Mouse (Mus musculus): ENCODE results near the gene Zp3. TPM values are rescaled to one million over a fixed set of nuclear protein-coding genes. Genes with fewer than 3 reads are reported as not detected.
A peak's percentile ranks its signal among the peaks of the same experiment; 100 is the strongest.

The Zp3 gene
- polyA plus RNA-seq, 2 experiments, result 0.37 to 0.38 TPM

- peak; percentile 92; the same call in 1 of the 2 replicates for TF ChIP-seq POLR2A (IDR thresholded peaks at IDR 0.05; ENCODE audit: borderline replicate concordance, extremely low read depth, insufficient read depth, insufficient read length)
- H3K4me2 ChIP-seq (replicated peaks; ENCODE audit: low read depth, low read length, severe bottlenecking), result peak within 1 kb of the TSS; percentile 62
- H3K36me3 ChIP-seq (ENCODE audit: control insufficient read depth, insufficient read depth, low read length), result peaks cover 23% of the 10 kb centered on the region
- no peaks in the 10 kb centered on the region for H3K27me3 ChIP-seq (ENCODE audit: control insufficient read depth, insufficient read depth, low read length)
- H3K9ac ChIP-seq (ENCODE audit: low read depth, low read length, severe bottlenecking), result peak within 1 kb of the TSS; percentile 72
- WGBS, result under 1% methylated on average over 41 of the region's 48 CpGs
- peaks cover 14% of the 10 kb centered on the region; the same call in 1 of the 2 replicates for H3K4me1 ChIP-seq (ENCODE audit: control insufficient read depth, insufficient read depth, low read length)
- peak within 1 kb of the TSS; percentile 88 for H3K4me3 ChIP-seq (replicated peaks; ENCODE audit: low read length)
- peak; percentile 97 for DNase-seq (ENCODE audit: low spot score)
- ATAC-seq (ENCODE audit: low FRiP score, low read depth), result peak; percentile 94
- H3K9me3 ChIP-seq (ENCODE audit: control insufficient read depth, low read length), result no peaks in the 10 kb centered on the region
- peak within 1 kb of the TSS; percentile 87 for H3K27ac ChIP-seq (replicated peaks; ENCODE audit: low read depth, low read length)
Observed at GRCm38 (mm10) chr5:135934481-135935175, 45.3 kb upstream of the Zp3 start, which contains the start of gene Ywhag. Gene Ywhag (minus strand): TSS chr5:135934616.

- H3K27ac ChIP-seq (replicated peaks; ENCODE audit: low read depth, low read length), result peak overlapping the region; percentile 87
- ATAC-seq (ENCODE audit: low FRiP score, low read depth), result peak; percentile 0; the same call in 1 of the 2 replicates
- WGBS, result 55% methylated on average over 7 of the region's 7 CpGs
Observed at GRCm38 (mm10) chr5:135935176-135935523, 44.7 kb upstream of the Zp3 start.

GRCm38 (mm10) chr5:135935641-135936190 lies 44.2 kb upstream of the Zp3 start:
- H3K4me2 ChIP-seq (replicated peaks; ENCODE audit: low read depth, low read length, severe bottlenecking), result 0 out of 2 replicates have a peak overlapping the region, but pooled peaks have one; percentile 42
- ATAC-seq (ENCODE audit: low FRiP score, low read depth), result no peak
- no peak for TF ChIP-seq POLR2A (IDR thresholded peaks at IDR 0.05; ENCODE audit: borderline replicate concordance, extremely low read depth, insufficient read depth, insufficient read length)

More at GRCm38 (mm10) chr5:135935176-135935523, 44.7 kb upstream of the Zp3 start:
- no peaks in the 10 kb centered on the region for H3K9me3 ChIP-seq (ENCODE audit: control insufficient read depth, low read length)
- peak overlapping the region; percentile 72; the same call in 1 of the 2 replicates for H3K9ac ChIP-seq (ENCODE audit: low read depth, low read length, severe bottlenecking)
- peaks cover 17% of the 10 kb centered on the region for H3K36me3 ChIP-seq (ENCODE audit: control insufficient read depth, insufficient read depth, low read length)
- no peaks in the 10 kb centered on the region for H3K27me3 ChIP-seq (ENCODE audit: control insufficient read depth, insufficient read depth, low read length)
- peak overlapping the region; percentile 88 for H3K4me3 ChIP-seq (replicated peaks; ENCODE audit: low read length)
- no peak for DNase-seq (ENCODE audit: low spot score)
- peaks cover 14% of the 10 kb centered on the region; the same call in 1 of the 2 replicates for H3K4me1 ChIP-seq (ENCODE audit: control insufficient read depth, insufficient read depth, low read length)
- H3K4me2 ChIP-seq (replicated peaks; ENCODE audit: low read depth, low read length, severe bottlenecking), result peak overlapping the region; percentile 42
- TF ChIP-seq POLR2A (IDR thresholded peaks at IDR 0.05; ENCODE audit: borderline replicate concordance, extremely low read depth, insufficient read depth, insufficient read length), result no peak

GRCm38 (mm10) chr5:135940587-135940986 lies 39.3 kb upstream of the Zp3 start:
- Histone ChIP-seq H3K36me3 (ENCODE audit: control insufficient read depth, insufficient read depth, low read length) (no peaks in the 10 kb centered on the region), H3K9me3 (ENCODE audit: control insufficient read depth, low read length) (no peaks in the 10 kb centered on the region), H3K4me1 (ENCODE audit: control insufficient read depth, insufficient read depth, low read length) (no peaks in the 10 kb centered on the region), H3K27ac (replicated peaks; ENCODE audit: low read depth, low read length) (no peak overlapping the region), H3K4me2 (replicated peaks; ENCODE audit: low read depth, low read length, severe bottlenecking) (no peak overlapping the region), H3K4me3 (replicated peaks; ENCODE audit: low read length) (no peak overlapping the region), H3K9ac (ENCODE audit: low read depth, low read length, severe bottlenecking) (no peak overlapping the region), H3K27me3 (ENCODE audit: control insufficient read depth, insufficient read depth, low read length) (no peaks in the 10 kb centered on the region)
- DNase-seq (ENCODE audit: low spot score), result no peak
- no peak for TF ChIP-seq POLR2A (IDR thresholded peaks at IDR 0.05; ENCODE audit: borderline replicate concordance, extremely low read depth, insufficient read depth, insufficient read length)
- WGBS, result 44% methylated on average over 5 of the region's 5 CpGs
- ATAC-seq (ENCODE audit: low FRiP score, low read depth), result no peak

More at GRCm38 (mm10) chr5:135935641-135936190, 44.2 kb upstream of the Zp3 start:
- Histone ChIP-seq H3K27ac (replicated peaks; ENCODE audit: low read depth, low read length) (no peak overlapping the region), H3K4me1 (ENCODE audit: control insufficient read depth, insufficient read depth, low read length) (peaks cover 14% of the 10 kb centered on the region; the same call in 1 of the 2 replicates), H3K27me3 (ENCODE audit: control insufficient read depth, insufficient read depth, low read length) (no peaks in the 10 kb centered on the region), H3K4me3 (replicated peaks; ENCODE audit: low read length) (no peak overlapping the region), H3K9me3 (ENCODE audit: control insufficient read depth, low read length) (no peaks in the 10 kb centered on the region), H3K36me3 (ENCODE audit: control insufficient read depth, insufficient read depth, low read length) (peaks cover 12% of the 10 kb centered on the region), H3K9ac (ENCODE audit: low read depth, low read length, severe bottlenecking) (no peak overlapping the region)
- no peak for DNase-seq (ENCODE audit: low spot score)
- 81% methylated on average over 6 of the region's 6 CpGs for WGBS

GRCm38 (mm10) chr5:135942710-135943109 lies 37.2 kb upstream of the Zp3 start:
- ATAC-seq (ENCODE audit: low FRiP score, low read depth) (no peak), DNase-seq (ENCODE audit: low spot score) (no peak)
- WGBS, result 76% methylated on average over 6 of the region's 6 CpGs
- H3K27ac ChIP-seq (replicated peaks; ENCODE audit: low read depth, low read length), result no peak overlapping the region
- H3K4me1 ChIP-seq (ENCODE audit: control insufficient read depth, insufficient read depth, low read length), result no peaks in the 10 kb centered on the region
- TF ChIP-seq POLR2A (IDR thresholded peaks at IDR 0.05; ENCODE audit: borderline replicate concordance, extremely low read depth, insufficient read depth, insufficient read length), result no peak
- H3K9me3 ChIP-seq (ENCODE audit: control insufficient read depth, low read length), result no peaks in the 10 kb centered on the region
- H3K4me3 ChIP-seq (replicated peaks; ENCODE audit: low read length), result no peak overlapping the region
- H3K9ac ChIP-seq (ENCODE audit: low read depth, low read length, severe bottlenecking), result no peak overlapping the region
- H3K36me3 ChIP-seq (ENCODE audit: control insufficient read depth, insufficient read depth, low read length), result no peaks in the 10 kb centered on the region
- no peaks in the 10 kb centered on the region for H3K27me3 ChIP-seq (ENCODE audit: control insufficient read depth, insufficient read depth, low read length)
- no peak overlapping the region for H3K4me2 ChIP-seq (replicated peaks; ENCODE audit: low read depth, low read length, severe bottlenecking)

Data from limb, embryonic 14.5 days (tissue).